Mouse (Mus musculus) myocyte (in vitro differentiated cells): ENCODE results near the gene Ifna7. TPM values are rescaled to one million over a fixed set of nuclear protein-coding genes. Genes with fewer than 3 reads are reported as not detected.
"Not testable (repeated sequence)": the region's sequence is repeated elsewhere in the genome, so short reads cannot be mapped to it uniquely, and the experiment has no call there.

Experiments used
- H3K27me3 ChIP-seq: one replicate; pipeline ENCODE4 v1.6.1; 2011; ENCODE audit not compliant: control insufficient read depth, insufficient read depth, insufficient read length
- H3K36me3 ChIP-seq: one replicate; pipeline ENCODE4 v1.6.1; 2011; ENCODE audit not compliant: control insufficient read depth, insufficient read depth
- H3K4me2 ChIP-seq: one replicate; pipeline ENCODE4 v1.6.1; 2011; ENCODE audit warnings: low read depth, control low read depth
- H3K4me3 ChIP-seq: one replicate; pipeline ENCODE4 v1.5.1; 2011; ENCODE audit warnings: mild to moderate bottlenecking, control low read depth, moderate library complexity
- H3K79me2 ChIP-seq: one replicate; pipeline ENCODE4 v1.6.1; 2011; ENCODE audit not compliant: control insufficient read depth, insufficient read depth
- H3ac ChIP-seq: one replicate; pipeline ENCODE4 v1.6.1; 2011; ENCODE audit not compliant: control insufficient read depth, insufficient read length
- CEBPB ChIP-seq: IDR thresholded peaks from 2 replicates; pipeline ENCODE4 v1.6.1; 2011; ENCODE audit warnings: mild to moderate bottlenecking, moderate library complexity; ENCODE audit not compliant: poor library complexity, insufficient read depth, severe bottlenecking
- E2F4 ChIP-seq: IDR thresholded peaks from one replicate; pipeline ENCODE4 v1.6.1; 2011; ENCODE audit warnings: mild to moderate bottlenecking, control low read depth, moderate library complexity; ENCODE audit not compliant: insufficient read depth
- MAX ChIP-seq: IDR thresholded peaks from one replicate; pipeline ENCODE4 v1.6.1; 2011; ENCODE audit warnings: low read depth, mild to moderate bottlenecking, control low read depth
- MYOD1 ChIP-seq, 3 experiments: IDR thresholded peaks; one replicate each; pipeline ENCODE4 v1.6.1; 2011; ENCODE audit warnings: control low read depth in 2 of 3, low read depth in 2 of 3, mild to moderate bottlenecking in 2 of 3, moderate library complexity in 1 of 3; ENCODE audit not compliant: insufficient read length in 2 of 3, control insufficient read depth in 1 of 3
- MYOG ChIP-seq, 3 experiments: IDR thresholded peaks; one replicate each; pipeline ENCODE4 v1.6.1; 2011; ENCODE audit warnings: control low read depth in 2 of 3, low read depth in 2 of 3, mild to moderate bottlenecking in 2 of 3; ENCODE audit not compliant: insufficient read length in 2 of 3, control insufficient read depth in 1 of 3, insufficient read depth in 1 of 3
- POLR2A ChIP-seq: IDR thresholded peaks from one replicate; pipeline ENCODE4 v1.6.1; 2011; ENCODE audit warnings: low read depth, mild to moderate bottlenecking, control low read depth, moderate library complexity; ENCODE audit not compliant: insufficient read length
- POLR2AphosphoS2 ChIP-seq: IDR thresholded peaks from one replicate; pipeline ENCODE4 v1.6.1; 2011; ENCODE audit warnings: low read depth, control low read depth; ENCODE audit not compliant: insufficient read length
- REST ChIP-seq: IDR thresholded peaks from one replicate; pipeline ENCODE4 v1.6.1; 2011; ENCODE audit warnings: mild to moderate bottlenecking, control low read depth, moderate library complexity; ENCODE audit not compliant: insufficient read depth, insufficient read length
- SRF ChIP-seq: IDR thresholded peaks from one replicate; pipeline ENCODE4 v1.6.1; 2011; ENCODE audit warnings: low read depth; ENCODE audit not compliant: control insufficient read depth, insufficient read length
- TCF12 ChIP-seq: IDR thresholded peaks from one replicate; pipeline ENCODE4 v1.6.1; 2011; ENCODE audit warnings: mild to moderate bottlenecking, control low read depth; ENCODE audit not compliant: poor library complexity, insufficient read depth, severe bottlenecking
- TCF3 ChIP-seq: IDR thresholded peaks from one replicate; pipeline ENCODE4 v1.6.1; 2011; ENCODE audit warnings: low read depth, control low read depth; ENCODE audit not compliant: insufficient read length
- USF1 ChIP-seq: IDR thresholded peaks from one replicate; pipeline ENCODE4 v1.6.1; 2011; ENCODE audit warnings: low read depth, mild to moderate bottlenecking, control low read depth, moderate library complexity
- polyA plus RNA-seq: library from polyadenylated mRNA; unstranded; fragments of >200 nt; fragmentation: generic; extraction: Trizol; gene quantifications from one replicate; pipeline ENCODE4 v1.2.1, GENCODE M21; 2012; ENCODE audit warnings: missing spikeins

The Ifna7 gene
- polyA plus RNA-seq, 1 experiment, result not detected

- H3K36me3 ChIP-seq, result no peaks in the 10 kb centered on the region
- no peak for TF ChIP-seq CEBPB
- TF ChIP-seq TCF12, result no peak
- no peak for TF ChIP-seq REST
- TF ChIP-seq POLR2A, result no peak
- TF ChIP-seq MYOD1 (IDR thresholded peaks at IDR 0.05; ENCODE audit: control insufficient read depth in 1 of 3, insufficient read length in 2 of 3, low read depth in 2 of 3), result no peak
- no peak for TF ChIP-seq TCF3
- no peak for TF ChIP-seq SRF
- TF ChIP-seq MAX, result no peak
- no peak for TF ChIP-seq E2F4
- TF ChIP-seq MYOG (IDR thresholded peaks at IDR 0.05; ENCODE audit: control insufficient read depth in 1 of 3, insufficient read depth in 1 of 3, insufficient read length in 2 of 3, low read depth in 2 of 3), result no peak
- no peak overlapping the region for H3K4me3 ChIP-seq
- H3K4me2 ChIP-seq, result peak overlapping the region; percentile 13
- peaks cover 3% of the 10 kb centered on the region for H3K27me3 ChIP-seq
- no peak overlapping the region for H3ac ChIP-seq
- H3K79me2 ChIP-seq, result no peaks in the 10 kb centered on the region
Observed at GRCm38 (mm10) chr4:88830523-88830922, 14.5 kb downstream of the Ifna7 start.

GRCm38 (mm10) chr4:88835225-88835624 lies 19.2 kb downstream of the Ifna7 start, which contains the start of gene Ifna5:
TSS of gene Ifna5 (plus strand) at chr4:88835525.
- H3K4me2 ChIP-seq, H3K79me2 ChIP-seq, H3K4me3 ChIP-seq, H3K27me3 ChIP-seq, H3ac ChIP-seq, H3K36me3 ChIP-seq: not testable (repeated sequence)

GRCm38 (mm10) chr4:88838828-88839227 lies 22.8 kb downstream of the Ifna7 start:
- Histone ChIP-seq H3K27me3 (peaks cover 14% of the 10 kb centered on the region), H3K79me2 (no peaks in the 10 kb centered on the region), H3K4me3 (no peak overlapping the region), H3K4me2 (no peak overlapping the region), H3ac (no peak overlapping the region), H3K36me3 (no peaks in the 10 kb centered on the region)
- TF ChIP-seq USF1 (no peak), MYOD1 (IDR thresholded peaks at IDR 0.05; ENCODE audit: control insufficient read depth in 1 of 3, insufficient read length in 2 of 3, low read depth in 2 of 3) (no peak)

GRCm38 (mm10) chr4:88840058-88840457 lies 24.0 kb downstream of the Ifna7 start:
- Histone ChIP-seq H3ac (no peak overlapping the region), H3K4me2 (no peak overlapping the region), H3K79me2 (no peaks in the 10 kb centered on the region), H3K36me3 (no peaks in the 10 kb centered on the region), H3K27me3 (peaks cover 14% of the 10 kb centered on the region), H3K4me3 (no peak overlapping the region)
- TF ChIP-seq POLR2A (no peak), MYOG (IDR thresholded peaks at IDR 0.05; ENCODE audit: control insufficient read depth in 1 of 3, insufficient read depth in 1 of 3, insufficient read length in 2 of 3, low read depth in 2 of 3) (no peak), TCF3 (no peak)

- Histone ChIP-seq H3K4me3 (no peak within 1 kb of the TSS), H3K27me3 (peaks cover 9% of the 10 kb centered on the region), H3K79me2 (no peaks in the 10 kb centered on the region), H3ac (no peak within 1 kb of the TSS), H3K36me3 (no peaks in the 10 kb centered on the region), H3K4me2 (no peak within 1 kb of the TSS)
- no peak for TF ChIP-seq TCF12
- no peak for TF ChIP-seq CEBPB
- TF ChIP-seq E2F4, result no peak
- no peak for TF ChIP-seq MAX
- TF ChIP-seq SRF, result no peak
- no peak for TF ChIP-seq TCF3
- TF ChIP-seq MYOG (IDR thresholded peaks at IDR 0.05; ENCODE audit: control insufficient read depth in 1 of 3, insufficient read depth in 1 of 3, insufficient read length in 2 of 3, low read depth in 2 of 3), result no peak
- no peak for TF ChIP-seq MYOD1 (IDR thresholded peaks at IDR 0.05; ENCODE audit: control insufficient read depth in 1 of 3, insufficient read length in 2 of 3, low read depth in 2 of 3)
- TF ChIP-seq POLR2A, result no peak
- TF ChIP-seq USF1, result no peak
- no peak for TF ChIP-seq POLR2AphosphoS2
- no peak for TF ChIP-seq REST
Observed at GRCm38 (mm10) chr4:88841438-88841911, 25.4 kb downstream of the Ifna7 start, which contains the start of gene Ifna4. TSS of gene Ifna4 (plus strand) at chr4:88841861.

GRCm38 (mm10) chr4:88845334-88845733 lies 29.3 kb downstream of the Ifna7 start:
- Histone ChIP-seq H3K79me2 (no peaks in the 10 kb centered on the region), H3K4me2 (no peak overlapping the region), H3ac (no peak overlapping the region), H3K36me3 (no peaks in the 10 kb centered on the region), H3K27me3 (peaks cover 13% of the 10 kb centered on the region), H3K4me3 (no peak overlapping the region)
- TF ChIP-seq TCF3 (no peak), CEBPB (no peak), E2F4 (no peak), POLR2AphosphoS2 (no peak), MYOD1 (IDR thresholded peaks at IDR 0.05; ENCODE audit: control insufficient read depth in 1 of 3, insufficient read length in 2 of 3, low read depth in 2 of 3) (no peak)
